Mouse (Mus musculus) G1E (cell line): ENCODE measurements around the gene Rplp0. TPM values are rescaled to one million over a fixed set of nuclear protein-coding genes. Genes with fewer than 3 reads are reported as not detected.

Experiments used
- ATAC-seq: 2 replicates; pipeline ENCODE4 v1.8.0; 2016; ENCODE audit warnings: mild to moderate bottlenecking; ENCODE audit not compliant: insufficient number of reproducible peaks, poor library complexity, low FRiP score, severe bottlenecking; ENCODE audit errors: extremely low read depth
- DNase-seq: peaks from one replicate; pipeline ENCODE4 v3.0.0; 2012; ENCODE audit warnings: low spot score
- H3K27me3 ChIP-seq: 2 replicates; pipeline ENCODE4 v1.6.1; 2012; ENCODE audit warnings: mild to moderate bottlenecking, low read length, inconsistent platforms; ENCODE audit not compliant: insufficient read depth
- H3K36me3 ChIP-seq: replicated peaks from 2 replicates; pipeline ENCODE3; 2012; ENCODE audit warnings: mild to moderate bottlenecking, inconsistent platforms
- H3K4me1 ChIP-seq: 2 replicates; pipeline ENCODE4 v1.6.1; 2012; ENCODE audit warnings: low read depth, low read length, inconsistent platforms, mixed read lengths; ENCODE audit not compliant: insufficient read depth
- H3K4me3 ChIP-seq: 2 replicates; pipeline ENCODE4 v1.5.1; 2012; ENCODE audit warnings: low read depth, mild to moderate bottlenecking, inconsistent platforms, low read length, moderate library complexity, mixed read lengths
- H3K9me3 ChIP-seq: replicated peaks from 2 replicates; pipeline ENCODE4 v1.6.1; 2012; ENCODE audit warnings: inconsistent platforms
- CTCF ChIP-seq: IDR thresholded peaks from 2 replicates; pipeline ENCODE4 v1.5.1; 2012; ENCODE audit warnings: low read depth, low read length, inconsistent platforms, mixed read lengths
- GATA1 ChIP-seq: IDR thresholded peaks from 2 replicates; pipeline ENCODE4 v1.6.1; 2012; ENCODE audit warnings: borderline replicate concordance, low read length, inconsistent platforms, mixed read lengths
- GATA2 ChIP-seq: IDR thresholded peaks from 2 replicates; pipeline ENCODE4 v1.6.1; 2012; ENCODE audit warnings: low read depth, low read length, inconsistent platforms, borderline replicate concordance
- POLR2AphosphoS5 ChIP-seq: IDR thresholded peaks from 2 replicates; pipeline ENCODE4 v1.6.1; 2012; ENCODE audit warnings: low read depth, low read length, inconsistent platforms; ENCODE audit not compliant: insufficient replicate concordance
- TAL1 ChIP-seq: conservative IDR thresholded peaks from 2 replicates; pipeline ENCODE4 v1.6.1; 2012; ENCODE audit warnings: low read depth, low read length, inconsistent platforms, mixed read lengths
- polyA plus RNA-seq: library from polyadenylated mRNA; stranded (reverse); fragments of >175 nt; gene quantifications from 2 replicates; pipeline ENCODE4 v1.2.3, GENCODE M21; 2012
- total RNA-seq, 2 experiments: library from RNA; stranded (forward) in 1 of 2; stranded (reverse) in 1 of 2; fragments of 200-1000 nt in 1 of 2; fragments of >200 nt in 1 of 2; fragmentation: Nextera tagmentation in 1 of 2; gene quantifications; 2 replicates each; pipeline ENCODE4 v1.2.3; 2014 to 2017

Gene Rplp0
- total and polyA plus RNA-seq, 3 experiments, result 915 to 1,362 (median 980) TPM

DNA sequence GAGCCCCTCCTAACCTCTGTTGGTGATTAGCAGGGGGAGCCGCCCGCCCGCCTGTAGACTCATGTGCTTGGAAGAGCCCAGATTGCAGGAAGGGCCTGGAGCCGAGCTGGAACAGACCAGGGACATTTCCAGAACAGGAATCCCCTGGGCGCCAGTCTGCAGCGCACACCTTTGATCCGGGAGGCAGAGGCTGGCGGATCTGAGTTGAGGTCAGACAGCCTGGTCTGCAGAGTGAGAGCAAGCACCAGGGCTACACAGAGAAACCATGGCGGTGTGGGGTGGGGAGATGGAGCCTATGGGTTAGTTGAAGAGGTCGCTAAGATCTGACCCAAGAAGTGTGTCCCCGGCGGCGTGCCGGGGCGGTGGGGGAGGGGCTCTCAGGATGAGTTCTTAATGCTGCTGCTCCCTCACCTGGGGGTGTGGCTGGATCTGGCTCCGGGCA, 25.0 kb upstream of the Rplp0 start:
- DNase-seq, result no peak
- Histone ChIP-seq H3K27me3 (peaks cover 6% of the 10 kb centered on the region; the same call in 1 of the 2 replicates), H3K4me1 (peaks cover 88% of the 10 kb centered on the region), H3K36me3 (peaks cover 7% of the 10 kb centered on the region), H3K9me3 (no peaks in the 10 kb centered on the region), H3K4me3 (peak overlapping the region; percentile 24; the same call in 1 of the 2 replicates)
- TF ChIP-seq TAL1 (no peak), GATA2 (no peak), GATA1 (no peak), POLR2AphosphoS5 (no peak), CTCF (no peak)
- no peak for ATAC-seq

DNA sequence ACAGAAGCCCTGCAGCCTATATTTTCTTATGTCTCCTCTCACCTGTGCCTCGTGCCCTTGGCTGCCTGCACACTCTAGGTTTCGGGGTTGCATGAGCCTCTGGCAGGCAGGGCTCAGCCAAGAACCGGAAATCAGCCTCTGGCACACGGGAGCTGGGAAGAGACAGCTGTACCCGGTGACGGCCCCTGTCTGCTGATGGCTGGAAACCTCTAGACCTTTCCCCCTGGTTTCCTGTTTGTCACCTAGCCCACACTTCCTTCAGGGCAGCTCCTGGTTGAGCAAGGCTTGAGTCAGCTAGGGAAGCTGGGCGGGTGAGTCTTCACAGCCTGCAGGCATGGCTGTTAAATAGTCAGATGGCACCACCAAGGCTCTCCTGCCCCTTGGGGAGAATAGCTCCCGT, 24.4 kb upstream of the Rplp0 start:
- TF ChIP-seq CTCF (no peak), GATA2 (no peak), TAL1 (no peak), POLR2AphosphoS5 (no peak), GATA1 (no peak)

DNA sequence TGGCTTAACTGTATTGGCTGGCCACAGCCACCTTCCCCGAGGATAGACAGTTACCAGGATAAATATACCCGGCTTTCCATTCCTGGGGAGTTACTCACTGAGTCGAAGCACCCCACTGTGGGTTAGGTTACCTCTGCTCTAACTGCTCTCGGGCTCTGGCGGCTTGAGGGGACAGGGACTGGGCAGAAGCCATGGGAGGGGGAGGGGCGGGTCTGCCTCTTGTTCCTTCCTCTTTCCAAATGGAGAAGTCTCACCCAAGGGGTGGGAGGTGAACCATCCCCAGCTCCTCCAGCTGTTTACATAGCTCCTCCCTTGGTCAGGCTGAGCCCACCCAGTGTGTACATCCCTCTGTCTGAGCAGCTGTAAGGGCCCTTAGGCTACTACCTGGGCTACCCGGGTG, 23.6 kb upstream of the Rplp0 start:
- ATAC-seq (no peak), DNase-seq (peak; percentile 70)
- H3K9me3 ChIP-seq, result no peaks in the 10 kb centered on the region
- peaks cover 5% of the 10 kb centered on the region for H3K36me3 ChIP-seq
- peaks cover 75% of the 10 kb centered on the region for H3K4me1 ChIP-seq
- TF ChIP-seq GATA2 (no peak), CTCF (no peak), TAL1 (no peak), POLR2AphosphoS5 (no peak), GATA1 (no peak)
- H3K4me3 ChIP-seq, result no peak overlapping the region
- H3K27me3 ChIP-seq, result peaks cover 6% of the 10 kb centered on the region; the same call in 1 of the 2 replicates

More for the DNA sequence above, 24.4 kb upstream of the Rplp0 start:
- Histone ChIP-seq H3K36me3 (peaks cover 5% of the 10 kb centered on the region), H3K9me3 (no peaks in the 10 kb centered on the region), H3K27me3 (peaks cover 6% of the 10 kb centered on the region; the same call in 1 of the 2 replicates), H3K4me1 (peaks cover 83% of the 10 kb centered on the region), H3K4me3 (no peak overlapping the region; the same call in 1 of the 2 replicates)
- no peak for ATAC-seq
- DNase-seq, result no peak

DNA sequence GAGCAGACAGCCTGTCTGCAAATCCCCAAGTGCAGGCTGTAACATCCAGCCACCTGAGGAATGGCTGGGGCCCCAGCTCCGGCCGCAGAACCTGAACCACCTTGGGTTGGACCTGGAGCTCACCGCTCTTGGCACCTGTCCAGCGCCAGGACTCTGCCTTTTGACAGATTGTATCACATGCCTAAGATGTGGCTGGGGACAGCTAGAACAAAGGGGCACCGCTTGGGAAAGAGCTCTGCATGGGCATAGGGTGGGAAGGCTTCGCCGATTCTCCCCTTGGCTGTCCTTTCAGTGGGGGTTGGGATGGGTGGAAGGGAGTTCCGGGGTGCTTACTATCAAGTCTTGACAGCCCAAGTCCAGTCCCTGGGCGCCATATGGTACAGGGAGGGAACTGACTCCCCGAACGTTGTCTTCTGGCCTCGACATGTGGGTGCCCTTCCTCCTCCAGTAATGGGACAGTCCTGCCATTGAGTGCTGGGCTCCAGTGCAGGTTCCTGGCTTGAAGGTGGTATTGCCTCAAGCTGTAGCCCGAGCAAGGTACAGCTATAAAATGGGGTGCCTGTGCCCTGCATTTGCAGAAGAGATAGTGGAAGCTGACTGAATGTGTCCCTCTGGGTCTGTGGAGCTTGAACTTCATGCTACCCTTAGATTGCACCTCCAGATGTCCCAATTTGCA, 21.1 kb upstream of the Rplp0 start:
- no peak for ATAC-seq

DNA sequence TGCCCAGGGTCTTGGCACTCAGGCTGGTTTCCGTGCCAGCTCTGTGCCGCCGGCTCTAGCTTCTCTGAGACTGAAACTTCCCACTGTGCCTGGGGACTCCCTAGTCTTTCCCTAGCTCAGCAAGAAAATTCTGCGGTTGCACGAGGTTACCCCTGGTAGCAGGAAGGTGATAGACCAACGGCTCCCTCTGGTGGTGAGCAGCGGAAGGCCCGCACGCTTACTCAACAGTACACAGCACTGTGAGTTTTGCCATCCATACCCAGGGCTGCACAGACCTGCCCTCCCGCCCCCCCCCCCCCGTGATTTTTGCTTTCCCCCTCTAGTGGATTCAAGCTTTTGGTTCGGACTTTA, 20.6 kb upstream of the Rplp0 start:
- Histone ChIP-seq H3K36me3 (peaks cover under 1% of the 10 kb centered on the region), H3K4me1 (peaks cover 56% of the 10 kb centered on the region), H3K9me3 (no peaks in the 10 kb centered on the region), H3K4me3 (peak overlapping the region; percentile 41; the same call in 1 of the 2 replicates), H3K27me3 (peaks cover 14% of the 10 kb centered on the region; the same call in 1 of the 2 replicates)
- no peak for TF ChIP-seq GATA2
- no peak for TF ChIP-seq GATA1
- TF ChIP-seq CTCF, result peak; percentile 93
- TF ChIP-seq TAL1, result no peak
- ATAC-seq, result peak; percentile 65; the same call in 1 of the 2 replicates
- DNase-seq, result peak; percentile 82

More for the DNA sequence above, 21.1 kb upstream of the Rplp0 start:
- Histone ChIP-seq H3K36me3 (peaks cover 5% of the 10 kb centered on the region), H3K4me1 (peaks cover 57% of the 10 kb centered on the region), H3K9me3 (no peaks in the 10 kb centered on the region), H3K4me3 (peak overlapping the region; percentile 41; the same call in 1 of the 2 replicates), H3K27me3 (peaks cover 14% of the 10 kb centered on the region; the same call in 1 of the 2 replicates)
- no peak for TF ChIP-seq POLR2AphosphoS5
- DNase-seq, result no peak

DNA sequence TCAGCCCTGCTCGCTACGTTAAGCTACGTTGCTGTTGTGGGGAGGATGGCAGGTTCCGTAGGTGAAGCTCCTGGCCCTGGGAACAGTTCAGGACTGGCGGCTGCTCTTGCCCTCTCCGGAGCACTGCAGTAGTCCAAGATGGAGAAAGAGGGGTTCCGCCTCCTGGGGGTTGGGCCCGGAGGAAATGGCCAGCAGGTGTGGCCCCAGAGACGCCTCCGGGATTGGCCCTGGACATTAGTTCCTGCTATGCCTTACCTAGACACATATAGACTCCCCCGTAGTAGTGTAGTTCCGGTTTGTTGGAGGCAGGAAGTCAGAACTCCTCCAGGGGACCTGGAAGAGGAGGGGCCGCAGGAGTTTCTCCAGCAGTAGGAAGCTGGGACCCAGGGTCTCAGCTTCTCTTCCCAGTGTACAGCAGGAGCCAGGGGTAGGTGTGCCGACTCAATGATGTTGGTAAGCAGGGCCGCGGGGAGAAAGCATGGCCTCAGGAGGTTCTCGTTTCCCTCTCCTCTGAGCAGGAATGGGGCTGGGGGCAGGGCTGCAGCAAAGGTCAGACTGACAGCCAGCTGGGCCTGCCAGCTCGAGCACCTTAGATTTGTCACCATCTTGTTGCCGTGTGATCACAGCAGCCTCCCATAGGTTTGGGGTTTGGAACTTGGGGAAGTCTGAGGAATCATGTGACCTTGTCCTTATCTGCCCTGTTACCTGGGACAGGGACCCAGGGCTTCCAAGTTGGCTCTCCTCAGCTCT, 16.5 kb upstream of the Rplp0 start:
- Histone ChIP-seq H3K4me3 (0 out of 2 replicates have a peak overlapping the region, but pooled peaks have one; percentile 13), H3K27me3 (peaks cover 10% of the 10 kb centered on the region; the same call in 1 of the 2 replicates), H3K9me3 (no peaks in the 10 kb centered on the region), H3K4me1 (peaks cover 30% of the 10 kb centered on the region), H3K36me3 (peaks cover 38% of the 10 kb centered on the region)
- no peak for DNase-seq
- TF ChIP-seq TAL1, result no peak
- TF ChIP-seq CTCF, result no peak
- TF ChIP-seq GATA2, result no peak
- TF ChIP-seq POLR2AphosphoS5, result no peak
- no peak for TF ChIP-seq GATA1
- no peak for ATAC-seq
